Mouse (Mus musculus): Measurements from ENCODE around the gene Pomp.

The Pomp gene

DNA sequence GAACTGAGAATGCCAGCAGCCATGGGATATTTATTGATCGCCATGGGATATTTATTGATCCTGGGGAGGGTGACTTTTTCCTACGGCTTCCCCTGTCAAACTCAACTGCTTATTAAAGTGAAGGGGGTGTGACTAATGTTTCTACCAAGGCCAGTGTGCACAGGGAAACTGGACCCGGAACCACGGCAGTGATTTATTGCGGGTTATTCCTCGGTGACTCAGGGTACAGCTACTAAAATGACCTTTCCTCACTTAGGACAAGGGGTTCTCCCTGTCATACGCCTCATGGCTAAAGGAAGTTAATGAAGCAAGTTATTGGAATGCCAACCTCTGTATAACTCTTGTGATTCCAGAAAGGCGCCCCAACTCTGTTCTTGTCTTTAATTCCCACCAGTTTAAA lies 47.6 kb downstream of the Pomp start:
- TF ChIP-seq GATA4 (IDR thresholded peaks at IDR 0.05; ENCODE audit: insufficient replicate concordance, low read length), result no peak

DNA sequence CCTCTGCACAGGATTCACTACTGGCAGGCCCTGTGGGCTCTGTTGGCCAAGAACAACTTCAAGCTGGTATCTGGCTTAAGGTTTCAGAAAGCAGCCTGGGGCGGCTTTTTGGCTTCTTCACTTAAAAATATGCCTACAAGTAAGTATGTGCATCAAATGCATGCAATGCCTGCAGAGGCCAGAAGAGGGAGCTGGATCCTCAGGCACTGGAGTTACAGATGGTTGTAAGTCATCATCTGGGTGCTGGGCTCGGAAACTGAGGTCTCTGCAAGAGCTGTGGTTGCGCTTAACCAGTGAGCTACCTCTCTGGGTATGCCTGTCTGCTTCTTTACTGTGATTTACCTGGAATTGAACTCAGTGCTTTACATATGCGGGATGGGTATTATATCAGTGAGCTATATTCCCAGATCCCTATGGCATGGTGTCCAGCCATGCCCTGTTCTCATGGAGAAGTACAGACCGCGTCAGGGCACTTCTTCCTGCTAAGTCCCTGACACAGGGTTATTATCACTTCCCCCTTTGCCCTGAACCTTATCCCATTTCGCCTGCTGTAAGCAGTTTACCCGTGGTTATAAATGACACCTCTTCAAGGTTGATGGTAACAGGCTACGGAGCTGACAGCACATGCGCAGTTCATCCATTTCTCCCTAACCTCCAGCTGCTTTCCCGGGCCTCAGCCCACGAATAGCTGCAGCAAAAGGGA lies 50.7 kb downstream of the Pomp start:
- no peak for TF ChIP-seq GATA4 (IDR thresholded peaks at IDR 0.05; ENCODE audit: insufficient replicate concordance, low read length)

DNA sequence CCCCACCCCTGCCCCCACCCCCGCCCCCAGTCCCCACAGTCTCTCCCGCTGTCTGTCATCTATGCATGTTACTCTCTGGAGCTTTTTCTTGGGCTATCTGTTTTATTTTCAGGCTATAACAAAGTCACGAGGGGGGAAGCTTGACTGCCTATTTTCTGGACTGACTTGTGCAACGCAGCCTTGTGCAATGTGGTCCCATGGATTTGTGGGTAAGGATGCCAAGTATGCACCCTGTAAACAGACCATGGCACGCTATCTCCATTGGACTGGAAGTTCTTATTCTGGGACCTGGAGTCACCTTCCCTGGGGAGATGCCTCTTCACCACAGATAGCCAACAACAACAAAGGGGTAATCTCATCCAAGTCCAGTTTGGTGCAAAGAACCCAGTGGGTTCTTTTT lies 51.5 kb downstream of the Pomp start:
- peak; percentile 55; the same call in 1 of the 2 replicates for TF ChIP-seq GATA4 (IDR thresholded peaks at IDR 0.05; ENCODE audit: insufficient replicate concordance, low read length)

DNA sequence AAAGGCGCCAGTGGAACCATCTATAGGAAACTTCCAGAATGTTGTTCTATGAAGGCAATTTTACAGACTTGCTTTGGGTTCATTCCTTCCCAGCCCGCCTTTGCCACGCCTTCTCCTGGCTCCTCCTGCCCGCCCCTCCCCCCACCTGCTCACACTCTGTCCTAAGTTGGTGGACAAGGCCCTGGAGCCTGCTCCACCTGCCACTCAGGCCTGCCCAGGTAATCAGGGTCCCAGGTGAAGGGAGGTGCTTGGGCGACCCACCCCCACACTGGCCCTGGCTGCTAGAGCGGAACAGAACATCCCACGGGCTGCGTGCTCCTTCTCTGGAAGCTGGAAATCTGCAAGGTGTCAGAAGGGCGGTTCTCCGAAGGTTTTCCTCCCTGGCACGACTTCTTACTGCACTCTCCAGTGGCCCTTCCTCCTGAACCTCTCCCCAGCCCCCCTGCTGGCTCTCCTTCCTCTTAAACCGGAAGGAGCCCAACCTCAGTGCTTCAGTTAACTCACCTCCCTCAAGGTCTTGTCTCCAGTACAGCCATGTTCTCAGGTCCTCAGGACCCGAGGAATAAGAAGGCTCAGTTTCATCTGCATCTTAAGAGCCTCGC lies 53.1 kb downstream of the Pomp start:
- TF ChIP-seq GATA4 (IDR thresholded peaks at IDR 0.05; ENCODE audit: insufficient replicate concordance, low read length), result no peak

DNA sequence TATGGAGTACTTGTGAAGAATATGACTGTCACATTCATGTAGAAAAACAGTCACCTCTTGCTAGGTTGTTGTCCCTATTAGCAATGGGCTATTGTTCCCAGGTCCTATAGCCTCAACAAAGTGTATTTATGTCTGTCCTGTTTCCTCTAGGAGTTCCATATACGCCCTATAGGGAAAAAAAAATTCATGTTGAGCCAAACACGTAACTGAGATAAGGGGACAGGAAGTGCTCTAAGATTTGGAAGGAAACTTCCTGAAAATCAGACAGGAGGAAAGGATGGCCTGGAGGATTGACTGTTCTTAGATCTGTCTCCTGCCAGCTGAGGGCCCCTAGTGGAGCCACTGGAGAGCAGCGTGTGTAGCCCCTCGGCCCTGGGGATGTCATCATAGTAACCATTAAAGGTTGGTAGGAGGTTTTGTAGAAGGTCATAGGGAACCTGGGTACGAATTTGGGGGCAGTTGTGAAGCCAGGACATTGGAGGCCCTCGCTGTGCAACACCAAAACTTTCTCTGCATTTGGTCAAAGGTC lies 54.8 kb downstream of the Pomp start:
- no peak for TF ChIP-seq GATA4 (IDR thresholded peaks at IDR 0.05; ENCODE audit: insufficient replicate concordance, low read length)

DNA sequence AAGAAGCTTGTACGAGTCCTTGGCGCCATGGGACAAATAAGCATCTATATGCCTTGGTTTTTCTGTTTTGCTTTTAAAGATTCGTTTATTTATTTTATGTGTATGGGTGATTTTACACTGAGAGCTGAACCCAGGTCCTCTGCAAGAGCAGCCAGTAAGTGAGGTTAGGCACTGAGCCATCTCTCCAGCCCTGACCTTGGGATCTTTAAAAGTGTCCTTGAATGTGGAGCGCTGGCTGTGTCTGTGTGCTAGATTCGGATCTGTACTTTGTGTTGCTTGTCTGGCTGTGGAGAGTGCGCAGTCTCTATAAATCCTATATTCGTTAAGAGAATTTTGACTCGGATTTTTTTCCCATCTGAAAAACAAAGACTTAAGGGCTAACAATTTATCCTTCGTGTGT lies 55.9 kb downstream of the Pomp start:
- TF ChIP-seq GATA4 (IDR thresholded peaks at IDR 0.05; ENCODE audit: insufficient replicate concordance, low read length), result no peak

DNA sequence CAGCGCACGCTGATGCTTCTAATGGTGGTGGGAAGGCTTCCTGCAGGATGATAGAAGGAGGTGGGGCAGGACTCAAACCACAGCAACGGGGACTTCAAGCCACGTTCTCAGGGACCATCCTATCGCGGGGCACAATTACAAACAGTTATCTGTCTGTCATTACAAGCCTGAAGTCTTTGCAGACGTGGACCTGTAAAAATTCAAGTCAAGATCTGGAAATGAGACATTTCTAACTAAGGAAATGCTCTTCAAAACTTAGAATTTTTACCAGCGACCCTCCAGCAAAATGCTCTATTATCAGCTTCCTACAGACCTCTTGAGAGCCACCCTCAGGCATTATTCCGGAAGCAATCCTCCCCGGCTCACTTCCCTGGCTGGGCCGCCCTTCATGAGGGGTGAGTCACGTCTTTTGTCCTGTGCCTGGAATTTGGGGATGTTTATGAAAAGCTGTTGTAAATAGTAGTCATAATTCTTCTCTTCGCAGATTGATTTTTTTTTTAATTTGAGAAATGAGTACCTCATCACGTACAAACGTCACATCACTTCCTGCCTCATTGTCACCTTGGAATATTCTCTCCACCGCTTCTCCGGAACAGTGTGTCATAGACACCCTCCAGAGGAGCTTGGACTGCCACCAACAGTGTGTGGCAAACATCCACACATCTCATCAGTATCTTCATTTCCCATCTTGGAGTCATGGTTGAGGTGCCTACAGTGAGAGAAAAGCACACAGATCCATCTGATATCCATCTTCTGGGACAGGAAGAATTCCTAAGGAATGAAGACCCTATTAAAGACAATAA lies 58.0 kb downstream of the Pomp start:
- peak; percentile 70; the same call in 1 of the 2 replicates for TF ChIP-seq GATA4 (IDR thresholded peaks at IDR 0.05; ENCODE audit: insufficient replicate concordance, low read length)

DNA sequence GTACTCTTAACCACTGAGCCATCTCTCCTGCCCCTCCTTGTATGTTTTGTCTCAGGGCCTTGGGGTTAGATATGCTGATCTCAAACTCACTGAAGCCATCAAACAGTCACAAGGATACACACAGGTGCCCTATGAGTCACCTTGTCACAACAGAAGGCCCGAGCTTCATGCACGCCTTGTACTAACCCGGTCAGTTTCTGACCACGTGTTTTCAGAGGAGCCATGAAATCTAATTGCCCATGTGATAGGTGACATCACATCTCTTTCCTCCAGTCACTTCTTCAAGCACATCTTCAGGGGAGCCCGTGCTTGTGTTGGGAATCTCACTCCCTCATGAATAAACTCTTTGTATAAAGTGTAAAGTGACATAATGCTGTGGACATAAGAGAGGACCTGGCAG lies 64.4 kb downstream of the Pomp start:
- TF ChIP-seq GATA4 (IDR thresholded peaks at IDR 0.05; ENCODE audit: insufficient replicate concordance, low read length), result no peak
